Mouse (Mus musculus): Measurements from ENCODE around the gene Cpe.

DNA sequence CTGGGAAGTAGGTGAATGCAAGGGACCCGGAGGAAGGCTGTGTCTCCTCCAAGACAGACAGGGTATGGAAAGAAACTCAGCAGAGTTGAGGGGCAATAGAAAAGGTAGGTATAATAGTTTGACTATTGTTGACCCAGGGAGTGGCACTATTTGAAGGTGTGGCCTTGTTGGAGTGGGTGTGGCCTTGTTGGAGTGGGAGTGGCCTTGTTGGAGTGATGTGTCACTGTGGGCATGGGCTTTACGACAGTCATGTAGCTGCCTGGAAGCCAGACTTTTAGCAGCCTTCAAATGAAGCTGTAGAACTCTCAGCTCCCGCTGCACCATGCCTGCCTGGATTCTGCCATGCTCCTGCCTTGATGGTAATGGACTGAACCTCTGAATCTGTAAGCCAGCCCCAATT, 76.3 kb downstream of the Cpe start:
- TF ChIP-seq CTCF (IDR thresholded peaks at IDR 0.05; ENCODE audit: low read depth), result no peak
- TF ChIP-seq EP300 (optimal IDR thresholded peaks at IDR 0.05), result no peak

All from stomach, postnatal 0 days (tissue).